Mouse (Mus musculus) forebrain, embryonic 13.5 days (tissue): ENCODE measurements around the gene Hist1h2af. TPM values are rescaled to one million over a fixed set of nuclear protein-coding genes. Genes with fewer than 3 reads are reported as not detected.

Experiments used
- ATAC-seq: fragments of 200-750 bp; cut with Nextera tagmentation; 2 replicates; pipeline ENCODE4 v1.8.0; 2017
- H3K27ac ChIP-seq: fragments of 300-500 bp; sonication (generic); 2 replicates; pipeline ENCODE4 v1.5.1; 2015; ENCODE audit warnings: inconsistent platforms, mild to moderate bottlenecking, moderate library complexity
- H3K27me3 ChIP-seq: fragments of 300-500 bp; sonication (generic); 2 replicates; pipeline ENCODE4 v1.6.1; 2015; ENCODE audit warnings: mild to moderate bottlenecking, inconsistent platforms
- H3K36me3 ChIP-seq: fragments of 300-500 bp; sonication (generic); 2 replicates; pipeline ENCODE4 v1.6.1; 2015; ENCODE audit warnings: mild to moderate bottlenecking, inconsistent platforms; ENCODE audit not compliant: poor library complexity, severe bottlenecking
- H3K4me1 ChIP-seq: fragments of 300-500 bp; sonication (generic); 2 replicates; pipeline ENCODE4 v1.6.1; 2015; ENCODE audit warnings: inconsistent platforms
- H3K4me2 ChIP-seq: fragments of 300-500 bp; sonication (generic); 2 replicates; pipeline ENCODE4 v1.6.1; 2015; ENCODE audit warnings: inconsistent platforms, mild to moderate bottlenecking, moderate library complexity
- H3K4me3 ChIP-seq: fragments of 300-500 bp; sonication (generic); 2 replicates; pipeline ENCODE4 v1.5.1; 2015; ENCODE audit warnings: mild to moderate bottlenecking, inconsistent platforms
- H3K9ac ChIP-seq: fragments of 300-500 bp; sonication (generic); 2 replicates; pipeline ENCODE4 v1.6.1; 2015; ENCODE audit warnings: mild to moderate bottlenecking, inconsistent platforms
- H3K9me3 ChIP-seq: fragments of 300-500 bp; sonication (generic); replicated peaks from 2 replicates; pipeline ENCODE4 v1.6.1; 2016; ENCODE audit warnings: inconsistent platforms
- WGBS: fragments of 180-500 bp; shearing (Covaris S2); methylation state at CpG from one replicate; pipeline ENCODE4 v1.1.7; 2015; 5-methylcytosine and 5-hydroxymethylcytosine counted together
- microRNA-seq: library from miRNA; unstranded; fragments of <30 nt; microRNA quantifications from one replicate; pipeline ENCODE4, GENCODE M21; 2016
- polyA plus RNA-seq: library from polyadenylated mRNA; unstranded; fragments of >200 nt; fragmentation: Nextera tagmentation; extraction: Ambion mirVana; gene quantifications from 2 replicates; pipeline ENCODE4 v1.2.1, GENCODE M21; 2015

Hist1h2af gene
- polyA plus RNA-seq, 1 experiment from 2014 or later = 10.0 TPM

GRCm38 (mm10) chr13:23576906-23577639 is 43.4 kb downstream of the Hist1h2af start:
- Histone ChIP-seq H3K9ac (peak overlapping the region; percentile 82), H3K4me3 (peak overlapping the region; percentile 48), H3K36me3 (no peaks in the 10 kb centered on the region), H3K27ac (peak overlapping the region; percentile 91), H3K4me1 (peaks cover 35% of the 10 kb centered on the region), H3K27me3 (no peaks in the 10 kb centered on the region), H3K4me2 (peak overlapping the region; percentile 74), H3K9me3 (no peaks in the 10 kb centered on the region)
- no peak for ATAC-seq
- 41% methylated on average over 6 of the region's 6 CpGs for WGBS

- WGBS = 88% methylated on average over 1 of the region's 1 CpGs
- Histone ChIP-seq H3K27me3 (no peaks in the 10 kb centered on the region), H3K9ac (no peak overlapping the region), H3K4me3 (no peak overlapping the region), H3K9me3 (no peaks in the 10 kb centered on the region), H3K36me3 (no peaks in the 10 kb centered on the region), H3K4me2 (no peak overlapping the region), H3K4me1 (peaks cover 35% of the 10 kb centered on the region), H3K27ac (peak overlapping the region; percentile 25; the same call in 1 of the 2 replicates)
- no peak for ATAC-seq
These were observed 44.1 kb downstream of the Hist1h2af start for GRCm38 (mm10) chr13:23577835-23578234.

- ATAC-seq = peak; percentile 91
- peak within 1 kb of the TSS; percentile 86 for H3K9ac ChIP-seq
- H3K36me3 ChIP-seq = no peaks in the 10 kb centered on the region
- H3K27ac ChIP-seq = peak within 1 kb of the TSS; percentile 99
- peak within 1 kb of the TSS; percentile 54 for H3K4me3 ChIP-seq
- WGBS = under 1% methylated on average over 43 of the region's 43 CpGs
- peaks cover 43% of the 10 kb centered on the region for H3K4me1 ChIP-seq
- no peaks in the 10 kb centered on the region for H3K9me3 ChIP-seq
- H3K27me3 ChIP-seq = no peaks in the 10 kb centered on the region
- peak within 1 kb of the TSS; percentile 89 for H3K4me2 ChIP-seq
These were observed 47.9 kb downstream of the Hist1h2af start, which contains the start of gene Hist1h4d for GRCm38 (mm10) chr13:23581408-23582218. Hist1h4d (plus strand) TSS chr13:23581598.

- Histone ChIP-seq H3K4me2 (peak overlapping the region; percentile 89), H3K9me3 (no peaks in the 10 kb centered on the region), H3K27me3 (no peaks in the 10 kb centered on the region), H3K4me3 (peak overlapping the region; percentile 54), H3K36me3 (no peaks in the 10 kb centered on the region), H3K27ac (peak overlapping the region; percentile 99), H3K4me1 (peaks cover 41% of the 10 kb centered on the region), H3K9ac (peak overlapping the region; percentile 86)
- 4% methylated on average over 6 of the region's 6 CpGs for WGBS
- ATAC-seq = no peak
These were observed 48.7 kb downstream of the Hist1h2af start for GRCm38 (mm10) chr13:23582219-23583056.

- Histone ChIP-seq H3K36me3 (no peaks in the 10 kb centered on the region), H3K9ac (peak overlapping the region; percentile 31; the same call in 1 of the 2 replicates), H3K4me3 (no peak overlapping the region), H3K9me3 (no peaks in the 10 kb centered on the region), H3K4me2 (peak overlapping the region; percentile 89), H3K27ac (peak overlapping the region; percentile 99), H3K4me1 (peaks cover 40% of the 10 kb centered on the region), H3K27me3 (no peaks in the 10 kb centered on the region)
- ATAC-seq = no peak
These were observed 49.8 kb downstream of the Hist1h2af start for GRCm38 (mm10) chr13:23583387-23584068.

Small RNAs within 50 kb of the gene (microRNA-seq; reads per million reads assigned to microRNA genes)
- gene Gm44297 (not detected), gene Gm44359 (not detected), gene Gm44394 (not detected), gene n-TStga1 (1.1 reads per million)

Other genes with a start within 250 kb of the Hist1h2af start
- gene Zfp322a, start 164.7 kb upstream of the Hist1h2af start, polyA plus RNA-seq = 61.4 and 61.8 TPM in 2 replicates
- 12.4 and 13.4 TPM in 2 replicates for gene Abt1, start 110.0 kb upstream of the Hist1h2af start, polyA plus RNA-seq
- not detected in 2 replicates for gene Btn1a1, start 68.0 kb upstream of the Hist1h2af start, polyA plus RNA-seq
- 0.08 and 0.21 TPM in 2 replicates for gene Btn2a2, start 45.0 kb upstream of the Hist1h2af start, polyA plus RNA-seq
- gene Hist1h4h, start 2.9 kb upstream of the Hist1h2af start, polyA plus RNA-seq = 5.2 and 6.4 TPM in 2 replicates
- 10.0 and 11.6 TPM in 2 replicates for gene Hist1h3g, start 1.5 kb downstream of the Hist1h2af start, polyA plus RNA-seq
- gene Hist1h2bh, start 9.5 kb downstream of the Hist1h2af start, polyA plus RNA-seq = 0.76 and 0.97 TPM in 2 replicates
- gene Hist1h3f, start 10.1 kb downstream of the Hist1h2af start, polyA plus RNA-seq = 1.2 and 1.3 TPM in 2 replicates
- 1.6 and 2.2 TPM in 2 replicates for gene Hist1h4f, start 17.7 kb downstream of the Hist1h2af start, polyA plus RNA-seq
- 0.54 and 0.68 TPM in 2 replicates for gene Hist1h1d, start 19.4 kb downstream of the Hist1h2af start, polyA plus RNA-seq
- gene Hist1h3e, start 28.5 kb downstream of the Hist1h2af start, polyA plus RNA-seq = 4.6 and 6.9 TPM in 2 replicates
- 120 and 139 TPM in 2 replicates for gene Hist1h2ae, start 37.3 kb downstream of the Hist1h2af start, polyA plus RNA-seq
- gene Hist1h2bg, start 37.5 kb downstream of the Hist1h2af start, polyA plus RNA-seq = 8.9 and 11.5 TPM in 2 replicates
- gene Hist1h2bf, start 40.3 kb downstream of the Hist1h2af start, polyA plus RNA-seq = 10.3 and 11.2 TPM in 2 replicates
- 3.8 and 4.8 TPM in 2 replicates for gene Hist1h2ad, start 40.5 kb downstream of the Hist1h2af start, polyA plus RNA-seq
- gene Hist1h3d, start 41.9 kb downstream of the Hist1h2af start, polyA plus RNA-seq = 8.8 TPM in 2 replicates
- gene Hist1h4d, start 47.7 kb downstream of the Hist1h2af start, polyA plus RNA-seq = 160 and 172 TPM in 2 replicates
- 2.6 and 2.9 TPM in 2 replicates for gene Hist1h2be, start 87.2 kb downstream of the Hist1h2af start, polyA plus RNA-seq
- 25.7 and 29.7 TPM in 2 replicates for gene Hist1h1e, start 88.7 kb downstream of the Hist1h2af start, polyA plus RNA-seq
- 1.0 and 1.3 TPM in 2 replicates for gene Hist1h2ac, start 150.0 kb downstream of the Hist1h2af start, polyA plus RNA-seq
- gene Hist1h2bc, start 150.3 kb downstream of the Hist1h2af start, polyA plus RNA-seq = 34.1 and 41.4 TPM in 2 replicates
- gene Hist1h1t, start 161.9 kb downstream of the Hist1h2af start, polyA plus RNA-seq = not detected in 2 replicates
- 6.5 and 7.9 TPM in 2 replicates for gene Hist1h4c, start 164.5 kb downstream of the Hist1h2af start, polyA plus RNA-seq
- gene Hfe, start 176.9 kb downstream of the Hist1h2af start, polyA plus RNA-seq = 2.2 and 2.8 TPM in 2 replicates
- gene Hist1h1c, start 204.9 kb downstream of the Hist1h2af start, polyA plus RNA-seq = 17.8 and 20.5 TPM in 2 replicates
- gene Hist1h3c, start 211.7 kb downstream of the Hist1h2af start, polyA plus RNA-seq = 8.8 and 10.8 TPM in 2 replicates
- gene Hist1h2bb, start 212.8 kb downstream of the Hist1h2af start, polyA plus RNA-seq = 3.0 and 5.5 TPM in 2 replicates
- gene Hist1h2ab, start 217.2 kb downstream of the Hist1h2af start, polyA plus RNA-seq = 58.6 and 70.5 TPM in 2 replicates
- 17.0 and 19.6 TPM in 2 replicates for gene Hist1h3b, start 218.4 kb downstream of the Hist1h2af start, polyA plus RNA-seq
- gene Hist1h4b, start 223.1 kb downstream of the Hist1h2af start, polyA plus RNA-seq = 5.7 and 6.1 TPM in 2 replicates
- gene Hist1h4a, start 227.3 kb downstream of the Hist1h2af start, polyA plus RNA-seq = 0.64 and 1.1 TPM in 2 replicates
- 6.3 and 7.2 TPM in 2 replicates for gene Hist1h3a, start 228.5 kb downstream of the Hist1h2af start, polyA plus RNA-seq
- 4.6 and 6.0 TPM in 2 replicates for gene Hist1h1a, start 229.8 kb downstream of the Hist1h2af start, polyA plus RNA-seq
- gene Trim38, start 236.0 kb downstream of the Hist1h2af start, polyA plus RNA-seq = 0.08 TPM in 1 of 2 replicates, not detected in the other